Mouse (Mus musculus): ENCODE measurements at regions not wholly inside any gene's neighbourhood (a gene's known extent, or its start where the extent isn't known, plus 50 kb on each side); places are given as distances from the start of the nearest gene placed in this dataset.

DNA sequence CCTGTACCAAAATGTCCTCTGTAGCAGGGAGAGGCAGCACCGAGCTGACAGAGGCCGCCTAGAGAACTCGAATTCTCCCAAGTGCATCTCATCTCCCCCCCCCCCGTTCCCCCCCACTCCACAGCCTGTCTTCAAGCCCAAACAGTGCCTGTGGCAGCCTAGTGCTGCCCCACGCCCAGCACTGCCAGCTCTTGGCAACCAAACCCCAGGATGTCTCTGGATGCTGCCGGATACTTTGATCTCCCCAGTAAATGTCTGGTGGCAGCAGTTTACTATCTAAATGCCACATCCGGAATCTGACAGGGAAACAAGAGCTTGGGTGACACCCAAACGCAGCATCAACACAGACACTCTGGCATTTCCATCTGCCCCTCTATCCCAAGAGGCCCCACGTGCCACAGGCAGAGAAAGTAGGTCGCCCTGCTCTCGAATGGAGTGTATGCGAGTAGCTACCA is 213.4 kb upstream of the Rpl38 start:
- Histone ChIP-seq H3K4me1 (ENCODE audit: control insufficient read depth, insufficient read depth, low read length) (no peaks in the 10 kb centered on the region), H3K36me3 (ENCODE audit: control insufficient read depth, insufficient read depth, low read length) (no peaks in the 10 kb centered on the region), H3K4me3 (replicated peaks; ENCODE audit: low read length) (no peak overlapping the region), H3K9me3 (ENCODE audit: control insufficient read depth, low read length) (no peaks in the 10 kb centered on the region), H3K4me2 (replicated peaks; ENCODE audit: low read depth, low read length, severe bottlenecking) (no peak overlapping the region), H3K9ac (ENCODE audit: low read depth, low read length, severe bottlenecking) (no peak overlapping the region), H3K27ac (replicated peaks; ENCODE audit: low read depth, low read length) (no peak overlapping the region), H3K27me3 (ENCODE audit: control insufficient read depth, insufficient read depth, low read length) (no peaks in the 10 kb centered on the region)
- no peak for DNase-seq (ENCODE audit: low spot score)
- no peak for TF ChIP-seq POLR2A (IDR thresholded peaks at IDR 0.05; ENCODE audit: borderline replicate concordance, extremely low read depth, insufficient read depth, insufficient read length)
- no peak for ATAC-seq (ENCODE audit: low FRiP score, low read depth)
- WGBS = 66% methylated on average over 12 of the region's 12 CpGs

DNA sequence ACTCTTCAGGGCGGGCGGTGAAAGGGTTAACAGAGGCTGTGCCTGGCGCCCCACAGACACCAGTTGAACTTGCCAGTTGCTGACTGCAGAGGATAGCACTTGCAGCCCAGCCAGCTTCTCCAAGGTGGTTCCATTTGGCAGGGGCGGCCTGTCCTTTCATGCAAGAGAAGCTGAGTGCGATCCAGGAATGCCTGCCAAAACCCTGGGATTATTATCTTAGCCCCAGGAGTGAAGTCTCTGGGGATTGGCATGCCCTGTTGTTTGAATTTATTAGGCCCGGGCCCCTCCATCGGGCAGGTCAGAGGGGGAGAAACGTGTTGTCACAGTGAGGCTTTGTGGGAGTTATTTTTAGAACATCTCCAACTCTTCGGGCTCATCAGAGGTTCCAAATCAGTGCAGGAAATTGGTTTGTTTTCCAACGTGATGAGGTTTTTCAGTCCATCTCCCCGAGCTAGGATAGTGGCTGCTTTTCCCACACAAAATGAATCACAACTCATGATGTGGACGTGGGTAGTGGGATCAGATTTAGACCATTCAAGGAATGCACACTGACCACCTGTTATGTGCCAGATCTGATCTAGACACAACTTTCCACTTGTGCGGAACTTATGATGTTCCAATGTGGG is 219.4 kb upstream of the Rpl38 start:
- Histone ChIP-seq H3K9ac (ENCODE audit: low read depth, low read length, severe bottlenecking) (no peak overlapping the region), H3K4me1 (ENCODE audit: control insufficient read depth, insufficient read depth, low read length) (peaks cover 25% of the 10 kb centered on the region), H3K4me3 (replicated peaks; ENCODE audit: low read length) (no peak overlapping the region), H3K4me2 (replicated peaks; ENCODE audit: low read depth, low read length, severe bottlenecking) (no peak overlapping the region), H3K27ac (replicated peaks; ENCODE audit: low read depth, low read length) (no peak overlapping the region), H3K9me3 (ENCODE audit: control insufficient read depth, low read length) (no peaks in the 10 kb centered on the region), H3K36me3 (ENCODE audit: control insufficient read depth, insufficient read depth, low read length) (no peaks in the 10 kb centered on the region), H3K27me3 (ENCODE audit: control insufficient read depth, insufficient read depth, low read length) (no peaks in the 10 kb centered on the region)
- no peak for TF ChIP-seq POLR2A (IDR thresholded peaks at IDR 0.05; ENCODE audit: borderline replicate concordance, extremely low read depth, insufficient read depth, insufficient read length)
- ATAC-seq (ENCODE audit: low FRiP score, low read depth) = peak; percentile 50; the same call in 1 of the 2 replicates
- 33% methylated on average over 13 of the region's 13 CpGs for WGBS
- peak; percentile 59 for DNase-seq (ENCODE audit: low spot score)

DNA sequence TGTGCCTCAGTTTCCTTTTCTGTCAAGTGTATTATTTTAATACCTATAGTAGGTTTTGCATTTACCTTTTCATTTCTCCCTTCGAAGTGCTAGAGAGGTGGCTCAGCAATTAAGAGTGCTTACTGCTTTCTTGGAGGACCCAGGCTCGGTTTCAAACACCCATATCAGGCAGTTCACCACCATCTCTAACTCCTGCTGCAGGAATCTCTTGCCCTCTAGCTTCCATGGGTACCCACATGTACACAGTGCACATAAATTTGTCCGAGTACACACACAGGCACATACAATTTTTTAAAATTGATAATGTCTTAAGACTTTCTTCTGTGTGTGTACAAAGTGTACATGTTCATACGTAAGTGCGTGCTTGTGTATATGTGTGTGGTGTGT is 220.9 kb upstream of the Rpl38 start:
- 84% methylated on average over 5 of the region's 5 CpGs for WGBS
- TF ChIP-seq POLR2A (IDR thresholded peaks at IDR 0.05; ENCODE audit: borderline replicate concordance, extremely low read depth, insufficient read depth, insufficient read length) = no peak
- Histone ChIP-seq H3K27ac (replicated peaks; ENCODE audit: low read depth, low read length) (no peak overlapping the region), H3K4me2 (replicated peaks; ENCODE audit: low read depth, low read length, severe bottlenecking) (peak overlapping the region; percentile 58), H3K4me1 (ENCODE audit: control insufficient read depth, insufficient read depth, low read length) (peaks cover 25% of the 10 kb centered on the region), H3K9ac (ENCODE audit: low read depth, low read length, severe bottlenecking) (no peak overlapping the region), H3K27me3 (ENCODE audit: control insufficient read depth, insufficient read depth, low read length) (no peaks in the 10 kb centered on the region), H3K36me3 (ENCODE audit: control insufficient read depth, insufficient read depth, low read length) (no peaks in the 10 kb centered on the region), H3K9me3 (ENCODE audit: control insufficient read depth, low read length) (no peaks in the 10 kb centered on the region), H3K4me3 (replicated peaks; ENCODE audit: low read length) (no peak overlapping the region)
- ATAC-seq (ENCODE audit: low FRiP score, low read depth) (no peak), DNase-seq (ENCODE audit: low spot score) (no peak)

DNA sequence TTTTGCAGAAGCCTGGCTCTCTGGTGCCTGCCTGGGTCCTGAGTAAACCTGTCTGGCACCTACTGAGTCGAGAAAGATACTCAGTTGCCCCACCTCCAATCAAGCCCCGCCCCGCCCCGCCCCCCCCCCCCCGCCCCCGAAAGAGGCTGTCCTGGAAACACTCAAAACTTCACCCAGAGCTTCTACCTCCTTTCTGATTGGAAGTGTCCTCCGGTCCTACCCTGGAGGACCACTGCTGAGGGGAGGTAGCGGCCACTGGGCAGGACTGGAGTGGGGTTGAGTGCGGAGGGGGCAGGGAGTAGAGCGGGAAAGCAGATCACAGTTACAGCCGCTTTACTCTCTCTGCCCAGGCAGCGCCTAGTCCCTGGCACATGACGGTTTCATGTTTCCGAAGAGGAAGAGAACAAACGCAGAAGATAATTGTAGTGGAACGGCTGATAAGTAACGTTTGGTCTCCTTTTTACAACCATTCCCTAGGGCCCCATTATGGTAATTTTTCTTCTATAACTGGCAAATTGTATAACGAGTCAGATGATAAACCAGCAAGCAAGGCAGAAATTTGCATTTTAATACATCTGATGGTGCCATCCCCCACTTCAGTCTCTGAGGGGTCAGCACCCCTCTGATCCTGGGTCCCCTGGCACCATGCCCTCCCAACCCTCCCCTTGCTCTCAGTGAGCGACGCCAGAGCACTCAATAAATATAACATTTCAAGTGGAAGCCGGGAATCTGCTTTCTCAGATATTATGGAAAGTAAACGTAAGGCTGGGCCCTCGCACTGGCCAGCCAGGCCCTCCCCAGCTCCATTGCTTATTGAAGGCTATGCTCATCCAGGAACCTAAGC is 221.5 kb upstream of the Rpl38 start:
- Histone ChIP-seq H3K9ac (ENCODE audit: low read depth, low read length, severe bottlenecking) (0 out of 2 replicates have a peak overlapping the region, but pooled peaks have one; percentile 2), H3K4me3 (replicated peaks; ENCODE audit: low read length) (peak overlapping the region; percentile 34), H3K27me3 (ENCODE audit: control insufficient read depth, insufficient read depth, low read length) (no peaks in the 10 kb centered on the region), H3K4me2 (replicated peaks; ENCODE audit: low read depth, low read length, severe bottlenecking) (peak overlapping the region; percentile 58), H3K9me3 (ENCODE audit: control insufficient read depth, low read length) (no peaks in the 10 kb centered on the region), H3K27ac (replicated peaks; ENCODE audit: low read depth, low read length) (no peak overlapping the region), H3K4me1 (ENCODE audit: control insufficient read depth, insufficient read depth, low read length) (peaks cover 25% of the 10 kb centered on the region), H3K36me3 (ENCODE audit: control insufficient read depth, insufficient read depth, low read length) (no peaks in the 10 kb centered on the region)
- no peak for TF ChIP-seq POLR2A (IDR thresholded peaks at IDR 0.05; ENCODE audit: borderline replicate concordance, extremely low read depth, insufficient read depth, insufficient read length)
- 3% methylated on average over 17 of the region's 23 CpGs for WGBS
- ATAC-seq (ENCODE audit: low FRiP score, low read depth) = peak; percentile 55; the same call in 1 of the 2 replicates
- DNase-seq (ENCODE audit: low spot score) = peak; percentile 38

DNA sequence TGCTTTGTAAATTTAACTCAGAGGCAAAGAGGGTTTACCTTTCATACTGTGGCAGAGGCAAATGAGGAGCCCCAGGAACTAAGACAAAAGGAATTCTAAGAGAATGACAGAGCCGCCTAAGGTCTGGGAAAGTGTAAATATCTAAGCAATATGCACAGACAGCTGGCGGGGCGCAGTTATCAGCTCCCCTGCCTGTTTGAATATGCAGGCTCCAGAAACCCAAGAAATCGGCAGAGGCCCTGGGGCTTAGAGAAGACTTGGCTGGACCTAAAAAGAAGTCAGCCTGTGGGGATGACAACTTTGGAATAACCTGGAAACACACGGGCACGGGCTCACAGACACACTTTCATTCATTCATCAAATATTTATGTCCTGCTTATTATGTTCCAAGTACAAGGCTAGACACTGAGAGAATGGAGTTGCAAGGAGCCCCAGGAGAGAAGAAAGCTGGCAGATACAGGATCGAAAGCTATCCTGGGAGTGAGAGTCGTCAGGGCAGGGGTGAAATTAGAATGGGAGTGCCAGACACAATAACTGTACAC is 222.2 kb upstream of the Rpl38 start:
- Histone ChIP-seq H3K4me1 (ENCODE audit: control insufficient read depth, insufficient read depth, low read length) (peaks cover 25% of the 10 kb centered on the region), H3K27ac (replicated peaks; ENCODE audit: low read depth, low read length) (no peak overlapping the region; the same call in 1 of the 2 replicates), H3K4me2 (replicated peaks; ENCODE audit: low read depth, low read length, severe bottlenecking) (peak overlapping the region; percentile 58), H3K9me3 (ENCODE audit: control insufficient read depth, low read length) (no peaks in the 10 kb centered on the region), H3K36me3 (ENCODE audit: control insufficient read depth, insufficient read depth, low read length) (no peaks in the 10 kb centered on the region), H3K9ac (ENCODE audit: low read depth, low read length, severe bottlenecking) (no peak overlapping the region), H3K4me3 (replicated peaks; ENCODE audit: low read length) (peak overlapping the region; percentile 34; the same call in 1 of the 2 replicates), H3K27me3 (ENCODE audit: control insufficient read depth, insufficient read depth, low read length) (no peaks in the 10 kb centered on the region)
- DNase-seq (ENCODE audit: low spot score) (no peak), ATAC-seq (ENCODE audit: low FRiP score, low read depth) (no peak)
- no peak for TF ChIP-seq POLR2A (IDR thresholded peaks at IDR 0.05; ENCODE audit: borderline replicate concordance, extremely low read depth, insufficient read depth, insufficient read length)
- WGBS = 10% methylated on average over 8 of the region's 8 CpGs
